Mouse (Mus musculus): Measurements from ENCODE around the gene Ppp4r3a. TPM values are rescaled to one million over a fixed set of nuclear protein-coding genes. Genes with fewer than 3 reads are reported as not detected.
A peak's percentile ranks its signal among the peaks of the same experiment; 100 is the strongest.

Gene Ppp4r3a
- total and polyA plus RNA-seq, 3 experiments = 43.2 to 68.6 (median 68.5) TPM

- peaks cover 0 to 20% of the 10 kb centered on the region in 2 experiments for H3K36me3 ChIP-seq (replicated peaks in 1 of 2; ENCODE audit: control insufficient read depth in 1 of 2, insufficient read depth in 1 of 2, low read length in 1 of 2)
- H3K27me3 ChIP-seq (replicated peaks) = no peaks in the 10 kb centered on the region
- H3K4me2 ChIP-seq (ENCODE audit: insufficient read depth, low read depth, poor library complexity, severe bottlenecking) = peak overlapping the region; percentile 18; the same call in 1 of the 2 replicates
- DNase-seq (ENCODE audit: extremely low read depth) = no peak
- in situ Hi-C loops (cut with MboI; ENCODE audit: low pct_ligation_motif_present, low pct_unique_long_range_greater_than_20kb, low sequenced_read_pairs) (no loop called here), dilution Hi-C loops (cut with MboI; ENCODE audit: extremely low pct_ligation_motif_present, extremely low pct_unique_long_range_greater_than_20kb, low sequenced_read_pairs) (no loop called here)
- H3K9me3 ChIP-seq (replicated peaks; ENCODE audit: low read length) = no peaks in the 10 kb centered on the region
- peaks cover 61% of the 10 kb centered on the region for H3K79me2 ChIP-seq (replicated peaks; ENCODE audit: control insufficient read depth, extremely low read depth, insufficient read depth, poor library complexity, severe bottlenecking)
- H3K27ac ChIP-seq (ENCODE audit: insufficient read depth, low read depth) = peak overlapping the region; percentile 76; the same call in 1 of the 2 replicates
- peaks cover 67 to 98% of the 10 kb centered on the region in 2 experiments for H3K4me1 ChIP-seq (ENCODE audit: control insufficient read depth in 1 of 2, insufficient read depth in 2 of 2)
- no peak overlapping the region for H3K4me3 ChIP-seq (replicated peaks in 1 of 3; ENCODE audit: low read depth in 2 of 3, low read length in 2 of 3, poor library complexity in 1 of 3)
- H3K9ac ChIP-seq (ENCODE audit: insufficient read depth, low read depth) = peak overlapping the region; percentile 12; the same call in 1 of the 2 replicates
- TF ChIP-seq ZC3H11A (IDR thresholded peaks at IDR 0.05; ENCODE audit: low read depth, low read length) = no peak
- TF ChIP-seq MAFK (IDR thresholded peaks at IDR 0.05; ENCODE audit: insufficient replicate concordance, low read length) = peak; percentile 82
Observed at GRCm38 (mm10) chr12:101008648-101009047, 74.9 kb downstream of the Ppp4r3a start.

DNA sequence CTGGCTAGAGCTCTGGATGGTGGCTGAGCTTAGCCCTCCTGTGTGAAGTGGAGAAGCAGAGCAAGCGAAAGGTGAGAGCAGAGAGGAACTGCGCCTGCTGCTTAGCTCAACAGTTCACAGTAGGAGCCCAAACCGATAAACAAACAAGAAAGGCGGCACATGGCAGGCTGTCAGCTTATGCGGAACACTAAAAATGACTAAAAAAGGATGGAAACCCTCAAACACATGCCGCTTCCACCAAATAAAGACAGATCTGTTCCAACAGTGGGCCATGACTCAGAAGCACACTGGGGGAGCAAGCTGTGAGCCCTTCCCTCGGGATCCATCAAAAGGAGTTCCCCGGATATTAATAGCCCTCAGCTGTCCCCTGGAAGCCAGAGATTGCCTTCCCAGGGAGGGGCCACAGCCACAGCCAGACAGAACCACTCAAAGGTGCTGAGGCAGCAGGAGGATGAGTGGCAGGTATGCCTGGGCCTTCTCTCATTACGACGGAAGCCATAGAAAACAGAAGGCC is 75.5 kb downstream of the Ppp4r3a start:
- no peak for DNase-seq (ENCODE audit: extremely low read depth)
- Histone ChIP-seq H3K4me2 (ENCODE audit: insufficient read depth, low read depth, poor library complexity, severe bottlenecking) (peak overlapping the region; percentile 18), H3K27me3 (replicated peaks) (no peaks in the 10 kb centered on the region), H3K27ac (ENCODE audit: insufficient read depth, low read depth) (peak overlapping the region; percentile 76), H3K4me1 (ENCODE audit: control insufficient read depth in 1 of 2, insufficient read depth in 2 of 2) (peaks cover 73 to 99% of the 10 kb centered on the region in 2 experiments), H3K4me3 (replicated peaks in 1 of 3; ENCODE audit: low read depth in 2 of 3, low read length in 2 of 3, poor library complexity in 1 of 3) (no peak overlapping the region), H3K9ac (ENCODE audit: insufficient read depth, low read depth) (peak overlapping the region; percentile 12; the same call in 1 of the 2 replicates), H3K36me3 (replicated peaks in 1 of 2; ENCODE audit: control insufficient read depth in 1 of 2, insufficient read depth in 1 of 2, low read length in 1 of 2) (peaks cover 0 to 22% of the 10 kb centered on the region in 2 experiments), H3K79me2 (replicated peaks; ENCODE audit: control insufficient read depth, extremely low read depth, insufficient read depth, poor library complexity, severe bottlenecking) (peaks cover 55% of the 10 kb centered on the region), H3K9me3 (replicated peaks; ENCODE audit: low read length) (no peaks in the 10 kb centered on the region)
- dilution Hi-C loops (cut with MboI; ENCODE audit: extremely low pct_ligation_motif_present, extremely low pct_unique_long_range_greater_than_20kb, low sequenced_read_pairs) (no loop called here), in situ Hi-C loops (cut with MboI; ENCODE audit: low pct_ligation_motif_present, low pct_unique_long_range_greater_than_20kb, low sequenced_read_pairs) (no loop called here)
- TF ChIP-seq MAX (IDR thresholded peaks at IDR 0.05; ENCODE audit: low read length) (peak; percentile 71), MYC (IDR thresholded peaks at IDR 0.05; ENCODE audit: low read depth, low read length) (0 out of 2 replicates have a peak, but pooled peaks have one; percentile 13), MAZ (IDR thresholded peaks at IDR 0.05; ENCODE audit: low read depth, low read length) (0 out of 2 replicates have a peak, but pooled peaks have one; percentile 21), MEF2A (IDR thresholded peaks at IDR 0.05; ENCODE audit: borderline replicate concordance, low read depth, low read length) (peak; percentile 81), ETS1 (conservative IDR thresholded peaks at IDR 0.05; ENCODE audit: low read depth, low read length) (peak; percentile 90), JUN (IDR thresholded peaks at IDR 0.05; ENCODE audit: insufficient read depth, low read depth, low read length) (no peak), RAD21 (IDR thresholded peaks at IDR 0.05; ENCODE audit: low read depth, low read length) (no peak), BHLHE40 (IDR thresholded peaks at IDR 0.05; ENCODE audit: low read depth, low read length) (peak; percentile 32; the same call in 1 of the 2 replicates), POLR2AphosphoS2 (IDR thresholded peaks at IDR 0.05; ENCODE audit: low read depth, low read length) (no peak), NELFE (IDR thresholded peaks at IDR 0.05; ENCODE audit: low read depth, low read length) (no peak), HCFC1 (IDR thresholded peaks at IDR 0.05; ENCODE audit: low read depth, low read length) (no peak), ZKSCAN1 (IDR thresholded peaks at IDR 0.05; ENCODE audit: borderline replicate concordance, low read depth, low read length) (no peak), EP300 (IDR thresholded peaks at IDR 0.05; ENCODE audit: low read length) (peak; percentile 56), MXI1 (IDR thresholded peaks at IDR 0.05; ENCODE audit: low read depth, low read length) (peak; percentile 72; the same call in 1 of the 2 replicates), CHD1 (IDR thresholded peaks at IDR 0.05; ENCODE audit: low read depth, low read length) (peak; percentile 17; the same call in 1 of the 2 replicates), POLR2A (IDR thresholded peaks at IDR 0.05; ENCODE audit: low read depth, low read length) (no peak), SIN3A (IDR thresholded peaks at IDR 0.05; ENCODE audit: low read length) (peak; percentile 91)
